Mouse (Mus musculus) kidney, postnatal 25 days (tissue): Measurements from ENCODE around the gene Rgs19.

ENCODE experiments used
- DNase-seq, 2 experiments: peaks; one replicate each; pipeline ENCODE4 v3.0.0; 2021; ENCODE audit warnings: mixed read lengths in 2 of 2

Rgs19 gene

GRCm38 (mm10) chr2:181653065-181653464, 40.7 kb downstream of the Rgs19 start:
- no peak for DNase-seq

- no peak for DNase-seq
These were observed 44.9 kb downstream of the Rgs19 start for GRCm38 (mm10) chr2:181648926-181649325.

GRCm38 (mm10) chr2:181646626-181647472, 46.9 kb downstream of the Rgs19 start:
- DNase-seq: no peak

- DNase-seq: no peak
These were observed 48.1 kb downstream of the Rgs19 start for GRCm38 (mm10) chr2:181645666-181646065.

- peak; percentile 61 to 64 for DNase-seq
These were observed 49.4 kb downstream of the Rgs19 start for GRCm38 (mm10) chr2:181644361-181644760.
